Mouse (Mus musculus) limb, embryonic 12.5 days (tissue): ENCODE measurements around the gene Fam178b. TPM values are rescaled to one million over a fixed set of nuclear protein-coding genes. Genes with fewer than 3 reads are reported as not detected.

ENCODE experiments used
- ATAC-seq: fragments of 200-750 bp; cut with Nextera tagmentation; 2 replicates; pipeline ENCODE4 v1.8.0; 2017; ENCODE audit warnings: low read depth, moderate TSS enrichment; ENCODE audit not compliant: insufficient number of reproducible peaks, insufficient read depth, low FRiP score, low TSS enrichment
- H3K27ac ChIP-seq: fragments of 300-500 bp; sonication (generic); 2 replicates; pipeline ENCODE4 v1.5.1; 2016; ENCODE audit warnings: mild to moderate bottlenecking, moderate library complexity
- H3K27me3 ChIP-seq: fragments of 300-500 bp; sonication (generic); 2 replicates; pipeline ENCODE4 v1.6.1; 2016; ENCODE audit warnings: mild to moderate bottlenecking, moderate library complexity
- H3K36me3 ChIP-seq: fragments of 300-500 bp; sonication (generic); 2 replicates; pipeline ENCODE4 v1.6.1; 2016; ENCODE audit warnings: mild to moderate bottlenecking, moderate library complexity
- H3K4me1 ChIP-seq: fragments of 300-500 bp; sonication (generic); replicated peaks from 2 replicates; pipeline ENCODE4 v1.6.1; 2016
- H3K4me2 ChIP-seq: fragments of 300-500 bp; sonication (generic); 2 replicates; pipeline ENCODE4 v1.6.1; 2016; ENCODE audit warnings: mild to moderate bottlenecking, moderate library complexity
- H3K4me3 ChIP-seq: fragments of 300-500 bp; sonication (generic); replicated peaks from 2 replicates; pipeline ENCODE4 v1.5.1; 2016; ENCODE audit warnings: mild to moderate bottlenecking
- H3K9ac ChIP-seq: fragments of 300-500 bp; sonication (generic); replicated peaks from 2 replicates; pipeline ENCODE4 v1.6.1; 2016; ENCODE audit warnings: mild to moderate bottlenecking, moderate library complexity
- H3K9me3 ChIP-seq: fragments of 300-500 bp; sonication (generic); 2 replicates; pipeline ENCODE4 v1.6.1; 2016; ENCODE audit warnings: mild to moderate bottlenecking, moderate library complexity
- WGBS: fragments of 180-500 bp; shearing (Covaris S2); methylation state at CpG from one replicate; pipeline ENCODE4 v1.1.7; 2016; 5-methylcytosine and 5-hydroxymethylcytosine counted together
- polyA plus RNA-seq: library from polyadenylated mRNA; unstranded; fragments of >200 nt; fragmentation: Nextera tagmentation; extraction: Ambion mirVana; gene quantifications from 2 replicates; pipeline ENCODE4 v1.2.1, GENCODE M21; 2016

The Fam178b gene
- polyA plus RNA-seq, 1 experiment from 2014 or later = 0.26 TPM

DNA sequence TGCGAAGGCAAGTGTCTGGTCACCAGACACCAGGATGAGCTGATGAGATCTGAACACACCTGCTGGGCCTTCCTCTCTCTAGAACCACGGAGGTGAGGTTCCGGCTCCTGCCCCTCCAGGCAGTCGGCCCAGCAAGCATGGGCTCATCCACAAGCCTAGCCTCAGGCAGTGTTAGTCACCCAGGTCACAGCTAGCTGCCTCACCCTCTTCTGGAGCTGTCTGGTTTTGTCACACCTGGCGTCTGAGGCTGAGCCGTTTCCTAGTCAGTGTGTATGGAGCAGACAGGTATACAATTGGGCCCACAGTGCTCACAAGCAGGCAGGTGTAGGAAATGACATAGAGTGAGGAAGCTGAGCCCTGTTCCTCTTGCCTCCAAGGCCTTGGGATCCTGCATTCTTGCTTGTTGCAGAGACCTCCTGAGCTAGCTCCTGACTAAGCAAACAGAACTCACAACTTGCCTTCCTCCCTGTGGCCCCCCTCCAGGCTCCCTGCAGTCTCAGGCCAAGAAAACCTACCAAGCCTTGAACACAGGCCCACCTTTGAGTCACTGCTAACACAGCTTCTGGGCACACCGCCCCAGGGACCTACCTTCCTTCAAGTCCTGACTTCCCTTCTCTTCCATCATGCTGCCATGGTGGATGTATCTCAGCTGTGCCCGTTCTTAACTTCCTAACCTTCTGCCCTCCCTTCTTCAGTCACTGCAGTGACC is 99.4 kb downstream of the Fam178b start:
- Histone ChIP-seq H3K4me1 (peaks cover 71% of the 10 kb centered on the region), H3K9ac (no peak overlapping the region), H3K4me3 (no peak overlapping the region), H3K4me2 (no peak overlapping the region), H3K36me3 (no peaks in the 10 kb centered on the region), H3K9me3 (no peaks in the 10 kb centered on the region), H3K27me3 (no peaks in the 10 kb centered on the region), H3K27ac (peak overlapping the region; percentile 29; the same call in 1 of the 2 replicates)
- ATAC-seq = no peak
- 80% methylated on average over 8 of the region's 8 CpGs for WGBS

GRCm38 (mm10) chr1:36582211-36582610 is 100.8 kb downstream of the Fam178b start:
- Histone ChIP-seq H3K27me3 (no peaks in the 10 kb centered on the region), H3K9ac (no peak overlapping the region), H3K9me3 (no peaks in the 10 kb centered on the region), H3K36me3 (no peaks in the 10 kb centered on the region), H3K4me1 (peaks cover 61% of the 10 kb centered on the region), H3K27ac (no peak overlapping the region), H3K4me2 (no peak overlapping the region), H3K4me3 (no peak overlapping the region)
- no peak for ATAC-seq
- WGBS = 81% methylated on average over 8 of the region's 8 CpGs

- no peak for ATAC-seq
- whole genome bisulfite sequencing = 77% methylated on average over 5 of the region's 5 CpGs
- no peaks in the 10 kb centered on the region for H3K36me3 ChIP-seq
- H3K9me3 ChIP-seq = no peaks in the 10 kb centered on the region
- no peak overlapping the region for H3K4me3 ChIP-seq
- H3K27ac ChIP-seq = peak overlapping the region; percentile 94
- no peak overlapping the region for H3K4me2 ChIP-seq
- H3K27me3 ChIP-seq = no peaks in the 10 kb centered on the region
- peaks cover 61% of the 10 kb centered on the region for H3K4me1 ChIP-seq
- no peak overlapping the region for H3K9ac ChIP-seq
Observed at GRCm38 (mm10) chr1:36581260-36581659, 101.7 kb downstream of the Fam178b start.

- H3K27ac ChIP-seq = peak overlapping the region; percentile 94
- 2% methylated on average over 17 of the region's 17 CpGs for WGBS
- H3K4me3 ChIP-seq = peak overlapping the region; percentile 5
- H3K9me3 ChIP-seq = no peaks in the 10 kb centered on the region
- peaks cover 61% of the 10 kb centered on the region for H3K4me1 ChIP-seq
- H3K4me2 ChIP-seq = peak overlapping the region; percentile 54
- H3K27me3 ChIP-seq = no peaks in the 10 kb centered on the region
- H3K36me3 ChIP-seq = no peaks in the 10 kb centered on the region
- ATAC-seq = peak; percentile 90
- peak overlapping the region; percentile 18; the same call in 1 of the 2 replicates for H3K9ac ChIP-seq
Observed at GRCm38 (mm10) chr1:36580384-36581207, 102.4 kb downstream of the Fam178b start.

DNA sequence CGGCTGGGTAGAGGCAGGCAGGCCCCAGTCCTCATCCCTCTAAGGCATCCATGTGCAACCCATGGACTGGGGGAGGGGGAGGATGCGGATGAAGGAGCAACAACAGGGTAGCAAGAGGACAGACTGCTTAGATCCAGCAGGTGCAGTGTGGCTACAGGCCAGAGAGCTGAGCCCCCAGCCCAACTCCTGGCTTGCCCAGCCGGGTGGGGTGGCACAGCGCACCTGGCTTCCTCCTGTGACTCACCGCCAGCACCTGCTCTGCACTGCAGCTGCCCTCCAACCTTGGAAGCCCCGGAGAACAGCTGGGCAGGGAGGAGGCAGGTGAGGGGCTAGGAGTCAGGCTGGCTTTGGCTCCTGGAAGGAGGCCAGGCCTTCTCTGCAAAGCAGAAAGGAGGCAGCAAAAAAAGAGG is 103.0 kb downstream of the Fam178b start:
- Histone ChIP-seq H3K36me3 (no peaks in the 10 kb centered on the region), H3K4me1 (peaks cover 64% of the 10 kb centered on the region), H3K9me3 (no peaks in the 10 kb centered on the region), H3K9ac (0 out of 2 replicates have a peak overlapping the region, but pooled peaks have one; percentile 28), H3K27me3 (no peaks in the 10 kb centered on the region), H3K27ac (peak overlapping the region; percentile 94), H3K4me2 (peak overlapping the region; percentile 54), H3K4me3 (peak overlapping the region; percentile 5)
- whole genome bisulfite sequencing = 16% methylated on average over 6 of the region's 6 CpGs
- peak; percentile 72 for ATAC-seq

GRCm38 (mm10) chr1:36576991-36577675 is 105.8 kb downstream of the Fam178b start:
- Histone ChIP-seq H3K4me3 (no peak overlapping the region), H3K9me3 (no peaks in the 10 kb centered on the region), H3K4me1 (peaks cover 71% of the 10 kb centered on the region), H3K27ac (peak overlapping the region; percentile 26), H3K27me3 (no peaks in the 10 kb centered on the region), H3K9ac (no peak overlapping the region), H3K4me2 (no peak overlapping the region), H3K36me3 (no peaks in the 10 kb centered on the region)
- WGBS = 39% methylated on average over 6 of the region's 6 CpGs
- no peak for ATAC-seq

DNA sequence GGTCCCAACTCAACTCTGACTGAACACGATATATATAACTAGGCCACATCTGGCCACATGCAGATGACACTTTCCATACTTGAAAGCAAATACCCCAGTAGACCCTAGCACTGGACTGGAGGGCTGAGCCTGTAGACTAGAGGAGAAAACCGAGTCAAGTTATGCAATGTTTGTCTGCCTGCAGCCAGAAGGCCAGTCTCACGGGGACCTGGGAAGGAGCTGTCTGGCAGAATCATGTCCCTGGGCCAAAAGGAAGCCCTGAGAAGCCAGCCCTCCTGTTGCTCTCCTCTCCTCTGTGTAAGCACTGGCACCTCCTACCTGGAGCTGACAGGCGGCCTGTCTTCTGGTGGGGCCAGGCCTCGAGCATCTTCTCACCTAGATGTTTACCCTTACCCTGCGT is 107.6 kb downstream of the Fam178b start:
- H3K27me3 ChIP-seq = no peaks in the 10 kb centered on the region
- H3K27ac ChIP-seq = peak overlapping the region; percentile 26; the same call in 1 of the 2 replicates
- WGBS = 58% methylated on average over 6 of the region's 6 CpGs
- H3K36me3 ChIP-seq = no peaks in the 10 kb centered on the region
- no peak overlapping the region for H3K9ac ChIP-seq
- no peaks in the 10 kb centered on the region for H3K9me3 ChIP-seq
- ATAC-seq = no peak
- H3K4me1 ChIP-seq = peaks cover 64% of the 10 kb centered on the region
- H3K4me3 ChIP-seq = no peak overlapping the region
- H3K4me2 ChIP-seq = no peak overlapping the region

DNA sequence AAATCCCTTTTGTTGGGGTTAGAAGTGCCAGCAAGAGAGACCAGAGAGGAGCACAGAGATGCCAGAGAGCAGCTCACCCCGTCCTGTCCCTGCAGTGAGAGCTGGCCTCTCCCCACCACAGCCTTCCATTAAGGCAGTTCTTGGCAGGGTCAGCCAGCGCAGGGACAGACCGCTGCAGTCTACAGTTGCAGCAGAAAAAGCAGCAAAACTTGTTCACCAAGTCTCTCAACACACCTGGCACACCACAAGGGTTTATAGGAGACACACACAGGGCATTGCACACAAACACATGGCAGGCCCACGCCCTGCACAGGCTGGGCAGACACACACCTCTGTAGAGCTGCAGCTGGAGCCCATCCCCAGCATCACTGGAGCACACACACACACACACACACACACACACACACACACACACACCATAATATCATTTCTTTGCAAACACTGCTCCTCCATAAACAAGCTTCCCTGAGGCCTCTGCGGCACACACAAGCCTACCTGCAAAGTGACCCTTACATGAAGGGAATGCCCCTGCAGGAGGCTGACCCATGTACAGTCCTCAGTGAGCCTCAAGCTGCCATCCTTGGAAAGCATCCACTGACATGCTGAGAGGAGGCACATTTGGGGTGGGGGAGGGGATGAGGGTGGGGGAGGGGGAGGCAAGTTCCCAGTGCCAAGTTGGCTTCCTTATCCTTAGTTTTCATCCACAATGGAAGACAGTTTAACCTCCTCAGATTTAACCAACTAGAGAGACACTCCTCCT is 108.6 kb downstream of the Fam178b start:
- H3K27ac ChIP-seq = no peak overlapping the region
- no peak overlapping the region for H3K4me3 ChIP-seq

DNA sequence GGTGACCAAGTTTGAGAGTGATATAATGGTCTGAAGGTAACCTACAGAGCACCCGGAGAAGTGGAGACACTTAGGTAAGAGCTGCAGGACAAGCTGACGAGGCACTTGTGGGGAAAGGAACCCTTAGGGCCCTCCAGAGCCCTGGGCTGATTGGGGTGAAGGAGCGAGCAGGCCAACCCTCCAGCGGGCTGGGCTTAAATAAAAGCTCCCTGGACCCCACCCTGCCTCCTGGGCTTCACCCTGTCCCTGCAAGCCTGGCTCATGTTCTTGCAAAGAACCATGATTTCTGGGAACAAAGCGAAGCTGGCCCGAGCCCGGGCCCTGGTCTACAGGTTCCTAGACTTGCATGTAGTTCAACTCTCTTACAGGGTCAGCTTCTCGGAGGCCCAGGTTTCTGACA is 109.5 kb downstream of the Fam178b start:
- no peak overlapping the region for H3K4me3 ChIP-seq
- H3K27me3 ChIP-seq = no peaks in the 10 kb centered on the region
- 76% methylated on average over 8 of the region's 8 CpGs for WGBS
- no peak for ATAC-seq
- no peaks in the 10 kb centered on the region for H3K9me3 ChIP-seq
- no peaks in the 10 kb centered on the region for H3K36me3 ChIP-seq
- H3K4me1 ChIP-seq = peaks cover 64% of the 10 kb centered on the region
- no peak overlapping the region for H3K4me2 ChIP-seq
- H3K27ac ChIP-seq = no peak overlapping the region
- no peak overlapping the region for H3K9ac ChIP-seq

More for the DNA sequence above, 108.6 kb downstream of the Fam178b start:
- ATAC-seq = no peak
- 79% methylated on average over 5 of the region's 5 CpGs for WGBS
- peaks cover 60% of the 10 kb centered on the region for H3K4me1 ChIP-seq
- H3K36me3 ChIP-seq = no peaks in the 10 kb centered on the region
- no peaks in the 10 kb centered on the region for H3K9me3 ChIP-seq
- no peaks in the 10 kb centered on the region for H3K27me3 ChIP-seq
- no peak overlapping the region for H3K4me2 ChIP-seq
- 0 out of 2 replicates have a peak overlapping the region, but pooled peaks have one; percentile 4 for H3K9ac ChIP-seq

DNA sequence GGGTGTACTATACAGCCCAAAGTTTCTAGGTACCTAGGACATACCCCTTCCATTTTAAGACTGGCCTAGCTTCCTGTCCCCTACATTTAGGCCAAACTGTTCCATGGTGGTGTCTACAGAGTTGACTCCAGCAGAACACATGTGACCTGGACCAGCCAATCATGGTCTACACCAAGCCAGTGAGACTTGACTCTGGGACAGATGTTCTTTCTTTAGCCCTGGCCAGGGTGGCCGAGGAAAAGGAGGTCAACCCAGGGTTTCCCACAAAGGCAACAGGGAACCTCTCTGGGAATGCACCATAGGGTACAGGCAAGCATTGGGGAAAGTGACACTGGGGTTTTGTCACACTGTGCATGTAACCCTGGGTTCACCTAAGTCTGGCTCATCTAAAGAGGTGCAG is 110.3 kb downstream of the Fam178b start:
- H3K4me1 ChIP-seq = peaks cover 72% of the 10 kb centered on the region
- ATAC-seq = no peak
- no peak overlapping the region for H3K9ac ChIP-seq
- 54% methylated on average over 1 of the region's 1 CpGs for WGBS
- H3K36me3 ChIP-seq = no peaks in the 10 kb centered on the region
- H3K27ac ChIP-seq = no peak overlapping the region
- no peak overlapping the region for H3K4me3 ChIP-seq
- no peaks in the 10 kb centered on the region for H3K27me3 ChIP-seq
- H3K4me2 ChIP-seq = no peak overlapping the region
- no peaks in the 10 kb centered on the region for H3K9me3 ChIP-seq
